Mouse (Mus musculus): ENCODE results near the gene Srsf9. TPM values are rescaled to one million over a fixed set of nuclear protein-coding genes. Genes with fewer than 3 reads are reported as not detected.

The Srsf9 gene
- polyA plus RNA-seq (2011; ENCODE audit: insufficient read depth, insufficient read length, low replicate concordance, missing spikeins), result 61.2 and 61.4 TPM in 2 replicates

DNA sequence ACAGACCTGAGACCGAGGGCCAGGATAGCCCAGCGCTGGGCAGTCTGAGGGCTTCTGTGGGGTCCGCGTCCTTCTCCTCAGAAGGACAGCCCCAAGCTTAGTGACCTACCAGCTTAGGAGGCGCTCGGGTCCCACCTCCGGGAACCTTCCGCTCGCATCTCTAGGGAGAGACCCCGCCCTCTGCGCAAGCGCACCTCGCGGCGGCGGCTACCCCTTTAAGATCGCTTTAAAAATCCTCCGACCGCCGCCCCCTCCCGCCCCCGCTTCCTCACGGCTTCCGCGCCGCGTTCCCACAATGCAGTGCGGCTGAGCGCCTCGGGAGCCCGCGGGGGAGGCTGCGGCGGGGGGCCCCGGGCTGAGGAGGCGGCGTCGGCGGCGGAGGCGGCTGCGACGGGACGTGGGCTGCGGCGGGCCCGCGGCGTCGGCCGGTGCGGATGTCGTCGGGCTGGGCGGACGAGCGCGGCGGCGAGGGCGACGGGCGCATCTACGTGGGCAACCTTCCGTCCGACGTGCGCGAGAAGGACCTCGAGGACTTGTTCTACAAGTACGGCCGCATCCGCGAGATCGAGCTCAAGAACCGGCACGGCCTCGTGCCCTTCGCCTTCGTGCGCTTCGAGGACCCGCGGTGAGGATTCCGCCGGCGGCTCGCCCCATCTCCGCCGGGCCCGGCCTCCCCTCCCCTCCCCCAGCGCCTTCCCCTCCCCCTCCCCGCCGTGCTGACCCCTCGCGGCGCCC is at the start of gene Srsf9:
Srsf9 (plus strand) TSS at position 303 of the 735 bp plus-strand sequence.
- Histone ChIP-seq H3K4me3 (replicated peaks; ENCODE audit: control insufficient read depth, low read depth, low read length) (peak within 1 kb of the TSS; percentile 92), H3K4me1 (ENCODE audit: control insufficient read depth, insufficient read depth, low read length) (no peaks in the 10 kb centered on the region), H3K27ac (ENCODE audit: control insufficient read depth, insufficient read depth, low read depth, low read length, poor library complexity) (peak within 1 kb of the TSS; percentile 92)
- peak; percentile 61; the same call in 1 of the 2 replicates for TF ChIP-seq POLR2A (IDR thresholded peaks at IDR 0.05; ENCODE audit: borderline replicate concordance, control insufficient read depth, low read depth, low read length)
- no peak for TF ChIP-seq CTCF (IDR thresholded peaks at IDR 0.05; ENCODE audit: control insufficient read depth, insufficient read depth, low read length)
- WGBS, result under 1% methylated on average over 94 of the region's 97 CpGs

DNA sequence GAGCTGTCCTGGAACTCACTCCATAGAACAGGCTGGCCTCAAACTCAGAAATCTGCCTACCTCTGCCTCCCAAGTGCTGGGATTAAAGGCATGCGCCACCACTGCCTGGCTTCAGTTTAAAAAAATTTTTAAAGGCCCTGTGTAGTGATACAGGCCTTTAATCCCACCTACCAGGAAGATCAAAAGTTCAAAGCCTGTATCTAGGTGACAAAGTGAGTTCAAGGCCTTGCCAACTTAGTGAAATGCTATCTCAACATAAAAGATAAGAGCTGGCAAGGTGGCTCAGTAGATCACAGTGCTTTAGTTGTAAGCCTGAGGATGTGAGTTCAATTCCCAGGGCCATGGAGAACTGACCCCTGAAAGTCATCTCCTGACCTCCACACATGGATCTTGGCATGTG is 48.9 kb upstream of the Srsf9 start:
- Histone ChIP-seq H3K4me1 (ENCODE audit: control insufficient read depth, insufficient read depth, low read length) (peaks cover 6% of the 10 kb centered on the region; the same call in 1 of the 2 replicates), H3K4me3 (replicated peaks; ENCODE audit: control insufficient read depth, low read depth, low read length) (no peak overlapping the region), H3K27ac (ENCODE audit: control insufficient read depth, insufficient read depth, low read depth, low read length, poor library complexity) (no peak overlapping the region)
- TF ChIP-seq POLR2A (IDR thresholded peaks at IDR 0.05; ENCODE audit: borderline replicate concordance, control insufficient read depth, low read depth, low read length) (no peak), CTCF (IDR thresholded peaks at IDR 0.05; ENCODE audit: control insufficient read depth, insufficient read depth, low read length) (no peak)
- WGBS, result 76% methylated on average over 1 of the region's 1 CpGs

DNA sequence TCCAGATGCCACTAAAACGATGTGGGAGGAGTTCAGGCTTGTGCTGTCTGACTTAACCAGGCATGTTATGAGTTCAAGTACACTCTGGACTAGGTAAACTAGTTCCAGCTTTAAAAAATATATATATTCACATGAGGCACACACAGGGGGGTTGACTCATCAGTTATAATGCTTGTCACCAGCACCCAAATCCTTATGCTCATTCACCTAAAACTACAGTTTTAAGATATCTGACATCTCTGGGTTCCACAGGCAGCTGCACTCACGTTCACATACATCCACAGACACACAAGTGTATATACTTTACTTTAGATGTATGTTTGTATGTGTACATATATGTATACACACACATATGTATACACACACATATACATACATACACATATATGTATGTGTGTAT is 48.2 kb upstream of the Srsf9 start:
- TF ChIP-seq POLR2A (IDR thresholded peaks at IDR 0.05; ENCODE audit: borderline replicate concordance, control insufficient read depth, low read depth, low read length) (no peak), CTCF (IDR thresholded peaks at IDR 0.05; ENCODE audit: control insufficient read depth, insufficient read depth, low read length) (no peak)
- no peak overlapping the region for H3K27ac ChIP-seq (ENCODE audit: control insufficient read depth, insufficient read depth, low read depth, low read length, poor library complexity)
- peaks cover 6% of the 10 kb centered on the region; the same call in 1 of the 2 replicates for H3K4me1 ChIP-seq (ENCODE audit: control insufficient read depth, insufficient read depth, low read length)
- no peak overlapping the region for H3K4me3 ChIP-seq (replicated peaks; ENCODE audit: control insufficient read depth, low read depth, low read length)
- WGBS, result 71% methylated on average over 2 of the region's 2 CpGs

DNA sequence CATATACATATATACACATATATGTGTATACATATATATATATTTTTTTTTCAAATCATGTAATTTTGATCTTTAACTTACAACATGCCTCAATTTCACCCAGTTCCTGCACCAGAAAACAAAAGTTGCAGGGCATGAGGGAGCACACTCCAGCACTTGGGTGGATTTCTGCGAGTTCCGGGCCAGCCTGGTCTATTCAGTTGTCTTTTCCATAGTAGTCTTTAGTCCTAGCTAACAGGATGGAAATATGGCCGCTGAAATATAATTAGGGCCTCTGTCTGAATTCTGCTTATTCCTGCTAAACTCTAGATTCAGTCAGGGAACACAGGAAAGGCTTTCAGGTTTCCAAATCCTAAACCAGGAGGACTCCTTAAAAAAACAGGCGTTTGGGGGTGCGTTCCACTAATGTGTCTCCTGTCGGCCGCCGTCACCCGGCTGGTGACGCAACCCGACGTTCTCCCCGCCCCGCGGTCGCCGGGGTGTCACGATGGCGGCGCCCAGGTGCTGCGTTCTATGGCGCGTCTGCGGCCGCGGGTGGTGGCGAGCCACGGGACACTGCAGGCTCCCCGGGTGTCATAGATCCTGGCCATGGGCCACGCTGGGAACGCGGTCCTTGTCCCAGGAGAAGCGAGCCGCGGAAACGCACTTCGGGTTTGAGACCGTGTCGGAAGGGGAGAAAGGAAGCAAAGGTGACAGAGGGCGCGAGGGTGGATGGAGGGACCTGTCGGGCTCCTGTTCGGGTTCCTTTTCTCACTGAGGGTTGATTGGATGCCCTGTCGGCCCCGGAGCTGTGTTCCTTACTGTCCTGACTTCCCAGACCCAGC is 47.5 kb upstream of the Srsf9 start, which contains the start of gene Coq5:
Coq5 (plus strand) TSS at position 441 of the 824 bp plus-strand sequence.
- H3K27ac ChIP-seq (ENCODE audit: control insufficient read depth, insufficient read depth, low read depth, low read length, poor library complexity), result peak within 1 kb of the TSS; percentile 21; the same call in 1 of the 2 replicates
- peak within 1 kb of the TSS; percentile 99 for H3K4me3 ChIP-seq (replicated peaks; ENCODE audit: control insufficient read depth, low read depth, low read length)
- peaks cover 6% of the 10 kb centered on the region; the same call in 1 of the 2 replicates for H3K4me1 ChIP-seq (ENCODE audit: control insufficient read depth, insufficient read depth, low read length)
- TF ChIP-seq CTCF (IDR thresholded peaks at IDR 0.05; ENCODE audit: control insufficient read depth, insufficient read depth, low read length) (no peak), POLR2A (IDR thresholded peaks at IDR 0.05; ENCODE audit: borderline replicate concordance, control insufficient read depth, low read depth, low read length) (peak; percentile 57; the same call in 1 of the 2 replicates)
- WGBS, result 2% methylated on average over 45 of the region's 45 CpGs

DNA sequence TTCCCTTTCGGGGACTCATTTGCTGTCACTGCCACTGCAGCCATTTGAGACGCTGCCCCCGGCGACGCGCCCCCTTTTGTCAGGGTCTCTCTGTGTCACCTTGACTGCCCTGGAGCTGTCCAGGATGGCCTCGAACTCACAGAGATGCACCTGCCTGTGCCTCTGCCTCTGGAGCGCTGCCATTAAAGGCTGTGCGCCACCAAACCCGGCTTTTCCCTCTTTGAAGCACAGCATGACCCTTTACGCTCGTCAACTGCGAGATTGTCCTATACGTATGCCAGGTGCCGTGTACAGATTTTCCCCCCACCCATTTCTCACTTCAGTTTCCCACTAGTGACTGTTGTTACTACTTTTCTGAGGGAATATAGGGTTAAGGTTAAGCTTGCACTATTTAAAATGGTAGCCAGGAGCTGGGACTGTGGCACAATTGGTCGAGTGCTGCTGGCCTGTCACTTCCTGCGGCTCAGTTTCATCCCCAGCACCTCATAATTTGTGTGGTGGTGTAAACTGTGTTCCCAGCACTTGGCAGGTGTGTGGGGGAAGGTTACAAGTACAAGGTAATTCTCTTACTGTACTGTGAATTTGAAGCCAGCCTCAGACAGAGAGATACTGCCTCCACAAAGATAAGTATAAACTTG is 46.8 kb upstream of the Srsf9 start:
- 3% methylated on average over 17 of the region's 17 CpGs for WGBS

DNA sequence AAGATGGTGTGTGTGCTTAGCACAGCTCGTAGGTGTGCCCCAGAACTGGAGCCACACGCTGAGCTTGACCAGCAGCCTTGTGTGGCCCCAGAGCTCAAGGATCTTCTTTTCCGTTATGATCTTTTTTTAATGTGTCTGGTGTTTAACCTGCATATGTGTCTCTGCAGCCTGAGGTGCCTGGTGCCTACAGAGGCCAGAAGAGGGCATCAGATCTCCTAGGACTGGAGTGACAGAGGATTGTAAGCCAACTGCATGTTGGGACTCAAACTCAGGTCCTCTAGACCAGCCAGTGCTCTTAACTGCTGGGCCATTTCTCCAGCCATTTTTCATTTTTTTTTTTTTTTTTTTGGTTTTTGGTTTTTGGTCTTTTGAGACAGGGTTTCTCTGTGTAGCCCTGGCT is 42.2 kb upstream of the Srsf9 start:
- TF ChIP-seq POLR2A (IDR thresholded peaks at IDR 0.05; ENCODE audit: borderline replicate concordance, control insufficient read depth, low read depth, low read length) (no peak), CTCF (IDR thresholded peaks at IDR 0.05; ENCODE audit: control insufficient read depth, insufficient read depth, low read length) (peak; percentile 40; the same call in 1 of the 2 replicates)
- 79% methylated on average over 3 of the region's 3 CpGs for WGBS
- Histone ChIP-seq H3K4me3 (replicated peaks; ENCODE audit: control insufficient read depth, low read depth, low read length) (no peak overlapping the region), H3K4me1 (ENCODE audit: control insufficient read depth, insufficient read depth, low read length) (peaks cover 6% of the 10 kb centered on the region; the same call in 1 of the 2 replicates), H3K27ac (ENCODE audit: control insufficient read depth, insufficient read depth, low read depth, low read length, poor library complexity) (no peak overlapping the region)

More for the DNA sequence above, 46.8 kb upstream of the Srsf9 start:
- Histone ChIP-seq H3K4me3 (replicated peaks; ENCODE audit: control insufficient read depth, low read depth, low read length) (peak overlapping the region; percentile 99), H3K27ac (ENCODE audit: control insufficient read depth, insufficient read depth, low read depth, low read length, poor library complexity) (0 out of 2 replicates have a peak overlapping the region, but pooled peaks have one; percentile 7), H3K4me1 (ENCODE audit: control insufficient read depth, insufficient read depth, low read length) (peaks cover 6% of the 10 kb centered on the region; the same call in 1 of the 2 replicates)
- TF ChIP-seq CTCF (IDR thresholded peaks at IDR 0.05; ENCODE audit: control insufficient read depth, insufficient read depth, low read length), result no peak
- no peak for TF ChIP-seq POLR2A (IDR thresholded peaks at IDR 0.05; ENCODE audit: borderline replicate concordance, control insufficient read depth, low read depth, low read length)

DNA sequence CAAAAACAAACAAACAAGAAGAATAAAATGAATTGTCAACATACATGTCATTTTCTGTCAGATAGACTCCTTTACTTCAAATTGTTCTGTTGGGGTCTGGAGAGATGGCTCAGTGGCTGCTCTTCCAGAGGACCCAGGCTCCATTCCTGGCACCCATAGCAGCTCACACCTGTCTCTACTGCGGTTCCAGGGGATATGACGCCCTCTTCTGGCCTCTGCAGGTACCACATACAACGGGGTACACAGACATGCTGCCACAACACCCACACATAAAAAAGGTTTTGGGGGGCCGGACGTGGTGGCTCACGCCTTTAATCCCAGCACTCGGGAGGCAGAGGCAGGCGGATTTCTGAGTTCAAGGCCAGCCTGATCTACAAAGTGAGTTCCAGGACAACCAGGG is 32.8 kb upstream of the Srsf9 start:
- TF ChIP-seq CTCF (IDR thresholded peaks at IDR 0.05; ENCODE audit: control insufficient read depth, insufficient read depth, low read length) (0 out of 2 replicates have a peak, but pooled peaks have one; percentile 28), POLR2A (IDR thresholded peaks at IDR 0.05; ENCODE audit: borderline replicate concordance, control insufficient read depth, low read depth, low read length) (no peak)
- 88% methylated on average over 8 of the region's 8 CpGs for WGBS
- H3K4me3 ChIP-seq (replicated peaks; ENCODE audit: control insufficient read depth, low read depth, low read length), result no peak overlapping the region
- no peaks in the 10 kb centered on the region for H3K4me1 ChIP-seq (ENCODE audit: control insufficient read depth, insufficient read depth, low read length)
- H3K27ac ChIP-seq (ENCODE audit: control insufficient read depth, insufficient read depth, low read depth, low read length, poor library complexity), result no peak overlapping the region
